Mouse (Mus musculus) CD4-positive helper T cell, adult 2 months (primary cell): ENCODE measurements around the gene Anapc7.

Experiments
- DNase-seq: peaks from one replicate; pipeline ENCODE4 v3.0.0-alpha.2; 2012; ENCODE audit warnings: low read depth, missing footprints, low spot score

The Anapc7 gene

GRCm38 (mm10) chr5:122421271-122422068, at the start of gene Anapc7:
Gene Anapc7 (plus strand): TSS chr5:122421693.
- DNase-seq: no peak

- peak; percentile 99 for DNase-seq
These were observed 49.2 kb upstream of the Anapc7 start, which contains the start of gene Fam216a for GRCm38 (mm10) chr5:122372192-122372769. Gene Fam216a (minus strand): TSS chr5:122372364.

GRCm38 (mm10) chr5:122372878-122373277, 48.6 kb upstream of the Anapc7 start:
- DNase-seq: no peak

- no peak for DNase-seq
These were observed 44.2 kb upstream of the Anapc7 start for GRCm38 (mm10) chr5:122377101-122377833.

- DNase-seq: no peak
These were observed 43.3 kb upstream of the Anapc7 start for GRCm38 (mm10) chr5:122378171-122378570.

DNA sequence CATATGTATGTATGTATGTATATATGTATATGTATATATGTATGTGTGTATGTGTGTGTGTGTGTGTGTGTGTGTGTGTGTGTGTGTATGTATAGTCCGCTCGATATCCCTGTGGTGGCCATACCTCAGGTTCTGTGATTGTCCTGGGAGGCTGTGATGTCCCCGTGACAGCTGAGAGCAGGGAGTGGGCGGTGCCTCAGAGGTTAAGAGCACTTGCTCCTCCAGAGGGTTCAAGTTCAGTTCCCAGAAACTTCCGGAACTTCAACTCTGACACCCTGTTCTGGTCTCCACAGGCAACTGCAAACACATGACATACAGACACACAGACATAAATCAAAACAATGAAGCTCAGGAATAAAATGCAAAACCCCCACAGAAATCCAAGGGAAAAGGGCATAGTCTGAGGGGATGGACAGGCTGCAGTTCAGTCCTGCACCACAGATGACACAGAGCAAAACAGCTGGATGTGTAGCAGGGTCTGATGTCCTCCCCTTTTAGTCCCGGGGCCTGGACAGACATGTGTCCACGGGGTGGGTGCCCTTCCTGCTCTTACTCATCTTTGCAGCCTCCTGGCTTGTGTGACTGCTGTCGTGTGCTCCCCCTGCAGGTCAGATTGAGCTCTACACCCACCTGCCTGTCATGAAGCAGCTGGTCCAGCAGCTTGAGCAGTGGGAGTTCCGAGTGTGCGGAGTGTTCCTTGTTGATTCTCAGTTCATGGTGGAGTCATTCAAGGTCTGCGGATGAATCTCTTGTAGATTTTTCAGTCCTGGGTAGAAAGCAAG, 41.9 kb upstream of the Anapc7 start:
- DNase-seq: peak; percentile 77

GRCm38 (mm10) chr5:122390006-122390405, 31.5 kb upstream of the Anapc7 start:
- DNase-seq: no peak

GRCm38 (mm10) chr5:122390671-122391070, 30.8 kb upstream of the Anapc7 start:
- no peak for DNase-seq

DNA sequence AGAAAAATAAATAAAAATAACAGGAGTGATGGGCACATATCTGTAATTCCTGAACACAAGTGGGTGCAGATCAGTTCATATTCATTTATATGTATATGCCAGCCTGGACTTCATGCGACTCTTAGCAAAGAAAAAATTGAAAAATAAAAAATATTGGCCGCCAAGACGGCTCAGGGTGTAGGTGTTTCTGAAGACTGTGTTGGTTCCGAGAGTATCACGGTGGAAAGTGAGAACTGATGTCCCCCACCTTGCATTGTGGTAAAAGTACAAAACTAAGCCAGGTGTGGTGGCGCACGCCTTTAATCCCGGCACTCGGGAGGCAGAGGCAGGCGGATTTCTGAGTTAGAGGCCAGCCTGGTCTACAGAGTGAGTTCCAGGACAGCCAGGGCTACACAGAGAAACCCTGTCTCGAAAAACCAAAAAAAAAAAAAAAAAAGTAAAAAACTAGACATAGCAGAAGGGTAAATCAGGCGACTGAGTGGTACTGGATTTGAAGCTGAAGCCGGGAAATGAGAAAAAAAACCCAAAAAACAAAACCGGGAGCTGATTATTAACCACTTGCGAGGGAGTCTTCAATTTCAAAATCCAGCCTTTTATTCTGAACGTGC, 30.2 kb upstream of the Anapc7 start:
- no peak for DNase-seq

DNA sequence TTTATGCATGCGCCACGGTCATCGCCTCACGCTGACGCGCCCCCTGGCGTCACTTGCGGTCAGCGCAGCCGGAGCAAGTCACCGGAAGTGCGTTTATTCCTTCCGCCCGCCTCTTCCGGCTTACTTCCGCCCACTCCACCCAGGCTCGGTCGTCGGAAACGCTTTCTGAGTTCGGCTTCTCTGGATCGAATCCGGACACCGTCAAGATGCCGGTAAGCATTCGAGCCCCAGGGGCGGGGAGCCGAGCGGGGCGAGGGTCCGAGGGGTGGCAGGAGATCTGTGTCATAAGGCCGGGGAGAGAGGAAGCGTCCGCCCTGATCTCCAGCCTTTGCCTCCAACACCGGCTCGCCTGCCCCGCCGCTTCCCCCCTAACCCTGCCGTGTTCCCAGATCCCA, 29.7 kb upstream of the Anapc7 start, which contains the start of gene Arpc3:
Gene Arpc3, plus strand, starts transcription at position 93 of the 395 bp plus-strand sequence.
- peak; percentile 95 for DNase-seq

DNA sequence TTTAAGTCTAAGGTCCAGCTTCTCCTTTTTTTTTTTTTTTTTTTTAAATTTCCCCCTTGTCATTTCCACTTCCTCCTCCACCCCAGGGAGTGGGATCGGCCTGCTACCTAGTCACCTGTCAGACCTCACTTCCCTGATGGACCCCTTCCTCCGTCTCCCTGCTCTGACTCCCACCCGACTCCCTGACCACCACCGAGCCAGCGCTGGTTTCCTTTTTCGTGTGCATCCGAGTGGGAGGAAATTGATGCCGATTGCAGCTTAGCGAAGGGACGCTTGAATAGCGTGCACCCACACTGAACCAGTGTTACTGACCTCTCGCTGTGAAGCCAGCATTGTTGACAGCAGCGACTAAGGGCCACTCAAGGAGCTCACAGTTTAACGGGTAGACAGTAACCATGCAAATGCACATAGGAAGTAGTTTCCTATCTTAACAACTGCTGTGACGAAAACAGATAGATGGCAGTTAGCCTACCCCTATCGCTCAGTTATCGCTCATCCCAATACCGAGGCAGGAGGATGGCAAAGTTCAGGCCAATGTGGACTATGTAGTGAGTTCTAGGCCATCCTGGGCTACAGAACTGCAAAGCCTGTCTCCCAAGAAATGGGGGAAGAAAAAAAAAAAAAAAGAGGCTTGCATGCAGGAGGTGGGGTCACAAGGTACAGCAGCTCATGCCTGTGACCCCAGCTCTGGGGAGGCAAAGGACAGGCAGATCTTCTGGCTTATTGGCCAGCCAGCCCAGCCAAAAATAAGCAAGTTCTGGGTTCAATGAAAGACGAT, 29.1 kb upstream of the Anapc7 start:
- DNase-seq: peak; percentile 55

DNA sequence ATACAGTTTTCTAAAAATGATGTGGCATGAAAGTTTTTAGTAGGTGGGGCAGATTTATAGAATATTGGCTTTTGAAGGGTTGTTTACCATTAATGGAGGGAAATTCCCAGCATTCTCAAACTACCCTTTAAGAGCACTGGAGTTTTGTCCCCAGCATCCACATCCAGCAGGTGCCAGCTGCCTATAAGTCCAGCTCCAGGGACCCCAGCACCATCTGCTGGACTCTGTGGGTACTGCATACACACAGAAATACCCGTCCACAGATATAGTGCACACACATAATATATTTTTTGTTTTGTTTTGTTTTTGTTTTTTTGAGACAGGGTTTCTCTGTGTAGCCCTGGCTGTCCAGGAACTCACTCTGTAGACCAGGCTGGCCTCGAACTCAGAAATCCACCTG, 27.6 kb upstream of the Anapc7 start:
- DNase-seq: peak; percentile 86

DNA sequence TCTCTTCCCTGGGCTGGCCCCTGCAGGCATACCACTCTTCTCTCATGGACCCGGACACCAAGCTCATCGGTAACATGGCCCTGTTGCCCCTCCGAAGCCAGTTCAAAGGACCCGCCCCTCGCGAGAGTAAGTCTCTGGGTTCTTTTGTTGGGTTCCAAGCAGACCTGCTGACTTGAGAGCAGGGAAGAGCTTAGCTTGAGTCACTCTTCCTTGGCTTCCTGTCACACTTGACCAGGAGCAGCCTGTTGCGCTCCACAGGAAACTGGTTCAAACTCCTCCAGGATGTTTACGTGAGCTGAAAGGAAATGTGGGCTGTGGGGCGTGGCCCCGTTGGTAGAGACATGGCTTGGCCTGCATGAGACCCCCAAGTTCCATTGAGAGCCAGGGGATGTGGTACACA, 24.7 kb upstream of the Anapc7 start:
- no peak for DNase-seq

- no peak for DNase-seq
These were observed 24.0 kb upstream of the Anapc7 start for GRCm38 (mm10) chr5:122397495-122397894.

DNA sequence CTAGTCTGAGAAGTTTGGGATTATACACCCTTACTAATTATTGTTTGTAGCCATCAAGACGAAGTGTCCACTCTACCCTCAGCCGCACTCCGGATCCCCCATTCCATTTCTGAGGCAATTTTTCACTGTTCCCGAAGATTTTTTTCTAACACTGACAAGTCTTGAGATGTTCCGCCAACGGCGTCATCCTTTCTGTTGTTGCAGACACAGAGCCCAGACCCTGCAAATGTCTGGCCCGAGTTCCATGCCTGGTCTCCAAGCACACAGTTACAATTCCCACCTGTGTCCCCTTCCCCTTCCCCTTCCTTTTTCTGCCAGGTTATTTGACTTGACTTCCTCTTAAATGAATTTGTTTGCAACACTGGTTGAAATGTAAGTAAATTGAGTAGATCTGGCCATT, 21.6 kb upstream of the Anapc7 start:
- no peak for DNase-seq

- DNase-seq: no peak
These were observed 20.7 kb upstream of the Anapc7 start for GRCm38 (mm10) chr5:122400628-122401302.

DNA sequence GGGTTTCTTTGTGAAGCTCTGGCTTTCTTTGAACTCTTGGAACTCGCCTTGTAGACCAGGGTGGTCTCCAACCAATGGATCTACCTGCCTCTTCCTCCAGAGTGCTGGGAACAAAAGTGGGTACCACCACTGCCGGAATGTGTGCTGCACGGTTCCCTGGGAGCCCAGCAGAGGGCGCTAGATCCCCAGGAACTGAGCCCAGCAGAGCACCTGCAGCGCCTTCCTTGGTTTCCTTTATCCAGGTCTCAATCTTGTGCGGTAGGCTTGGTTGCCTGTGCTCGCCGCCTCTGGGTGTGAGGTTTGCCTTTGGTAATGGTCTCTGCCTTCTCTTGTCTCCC, 20.2 kb upstream of the Anapc7 start:
- peak; percentile 65 for DNase-seq

- no peak for DNase-seq
These were observed 19.3 kb upstream of the Anapc7 start for GRCm38 (mm10) chr5:122402160-122402559.

- no peak for DNase-seq
These were observed 18.7 kb upstream of the Anapc7 start for GRCm38 (mm10) chr5:122402772-122403171.

DNA sequence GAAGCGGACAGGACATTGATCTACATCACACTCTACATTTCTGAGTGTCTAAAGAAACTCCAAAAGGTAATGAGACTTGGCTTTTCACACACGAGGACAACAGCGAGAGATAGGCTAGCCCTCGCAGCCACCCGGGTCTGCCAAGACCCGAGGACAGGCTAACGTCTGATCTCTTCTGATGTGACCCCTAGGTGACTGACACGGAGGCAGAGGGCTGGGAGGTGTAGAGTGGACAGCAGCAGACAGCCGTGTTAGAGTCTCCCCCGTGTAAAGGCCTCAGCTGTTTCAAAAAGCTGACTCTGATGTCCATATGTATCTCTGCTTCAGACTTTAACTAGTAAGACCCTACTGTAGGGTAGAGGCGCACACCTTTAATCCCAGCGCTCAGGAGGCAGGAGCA, 18.1 kb upstream of the Anapc7 start:
- DNase-seq: no peak
